Mouse (Mus musculus): ENCODE measurements around the gene Gm42791.

DNA sequence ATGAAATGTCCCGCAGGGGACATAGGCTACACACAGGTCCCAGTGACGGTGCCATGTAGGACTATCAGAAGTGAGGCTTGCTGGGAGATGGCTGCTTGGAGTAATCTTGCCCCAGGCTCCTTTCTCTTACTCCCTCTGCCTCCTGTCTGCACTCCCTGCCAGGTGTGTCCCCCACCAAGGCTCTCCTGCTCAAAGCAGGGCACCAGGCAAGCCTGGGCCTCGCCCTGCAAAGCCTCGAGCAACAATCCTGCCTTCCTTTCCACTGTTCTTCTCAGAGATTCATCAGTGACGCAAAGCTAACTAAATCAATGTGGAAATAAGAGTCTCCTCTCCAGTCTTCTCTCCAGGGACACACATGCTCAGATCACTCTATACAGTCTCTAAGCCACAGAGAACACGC, 78.2 kb downstream of the Gm42791 start:
- TF ChIP-seq CTCF (IDR thresholded peaks at IDR 0.05; ENCODE audit: low read depth, low read length) (no peak), POLR2A (IDR thresholded peaks at IDR 0.05; ENCODE audit: borderline replicate concordance, low read depth, low read length) (no peak)
